Mouse (Mus musculus): ENCODE results near the gene Cacna1b.

Gene Cacna1b

GRCm38 (mm10) chr2:24718906-24719305 is 44.0 kb downstream of the Cacna1b start:
- DNase-seq (ENCODE audit: inconsistent ontology term): no peak

DNA sequence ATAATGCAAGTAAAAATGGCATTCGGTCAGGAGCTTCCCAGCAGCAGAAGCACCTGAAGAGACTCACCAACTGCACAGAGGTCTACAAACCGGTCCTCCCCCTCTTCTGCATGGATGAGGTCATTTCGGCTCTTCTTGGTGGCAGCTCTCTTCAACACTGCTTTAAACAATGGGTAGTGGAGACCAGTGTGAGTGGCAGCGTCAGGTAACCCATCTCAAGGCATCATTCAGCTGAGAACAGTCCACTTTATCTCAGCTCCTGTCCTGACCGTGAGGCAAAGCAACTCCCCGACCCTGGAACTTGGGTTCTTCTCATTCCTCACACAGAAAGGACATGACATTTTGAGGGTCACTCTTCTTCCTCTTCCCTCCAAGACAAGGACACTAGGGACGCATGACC is 45.0 kb downstream of the Cacna1b start:
- no peak for DNase-seq (ENCODE audit: inconsistent ontology term)

GRCm38 (mm10) chr2:24717461-24717860 is 45.5 kb downstream of the Cacna1b start:
- no peak for DNase-seq (ENCODE audit: inconsistent ontology term)

DNA sequence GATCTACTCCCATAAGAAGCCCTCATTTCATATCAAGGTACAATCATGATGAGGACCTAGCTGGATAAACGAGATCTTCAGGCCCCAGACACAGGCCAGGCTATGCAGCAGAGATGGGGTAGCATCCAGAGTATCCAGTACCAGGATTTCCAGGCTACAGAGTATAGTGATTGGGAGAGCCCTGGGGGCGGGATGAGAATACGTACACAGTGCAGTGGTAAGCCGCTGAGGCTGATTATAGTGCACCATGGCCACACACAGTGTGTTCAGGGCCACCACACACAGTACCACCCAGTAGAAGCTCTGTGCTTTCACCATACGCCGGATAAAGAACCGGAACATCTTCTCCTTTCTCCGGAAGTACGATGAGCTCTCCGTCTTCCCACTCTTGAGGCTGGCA is 57.0 kb downstream of the Cacna1b start:
- no peak for DNase-seq (ENCODE audit: inconsistent ontology term)

DNA sequence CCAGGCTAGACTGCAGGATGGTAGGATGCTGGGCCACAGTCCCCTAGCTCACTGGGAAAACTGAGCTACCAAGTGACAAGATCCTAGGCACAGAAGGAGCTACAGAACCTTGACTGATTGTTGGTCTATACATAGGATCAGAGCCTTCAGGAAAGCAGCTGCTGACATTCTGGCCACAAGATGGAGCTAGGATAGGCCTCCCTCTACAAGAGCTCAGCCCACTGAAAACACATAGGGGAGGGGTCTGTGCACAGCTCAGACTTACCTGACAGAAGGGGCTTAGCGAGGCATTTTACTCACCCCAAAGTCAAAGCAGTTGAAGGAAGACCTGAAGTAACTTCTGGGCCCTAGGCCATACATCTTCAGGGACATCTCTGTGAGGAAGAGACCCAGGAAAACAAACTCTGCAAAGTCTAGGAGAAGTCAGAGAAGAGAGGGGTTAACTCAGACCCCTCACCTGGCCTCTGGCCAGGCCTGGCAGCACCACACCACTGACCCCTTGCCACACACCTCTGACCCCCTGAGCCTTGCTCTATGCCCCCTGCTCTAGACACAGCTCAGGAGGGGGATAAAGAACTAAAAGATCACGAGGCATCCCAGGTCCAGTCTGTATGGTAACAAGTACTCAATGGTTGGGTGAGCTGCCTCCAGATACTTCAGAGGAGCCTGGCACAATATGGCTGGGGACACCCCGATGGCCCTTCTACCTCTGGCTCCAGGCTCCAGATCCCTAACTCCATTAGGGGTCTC is 60.6 kb downstream of the Cacna1b start:
- no peak for DNase-seq (ENCODE audit: inconsistent ontology term)

- no peak for DNase-seq (ENCODE audit: inconsistent ontology term)
These were observed 65.5 kb downstream of the Cacna1b start for GRCm38 (mm10) chr2:24697281-24697980.

GRCm38 (mm10) chr2:24692371-24692770 is 70.6 kb downstream of the Cacna1b start:
- DNase-seq (ENCODE audit: inconsistent ontology term): no peak

DNA sequence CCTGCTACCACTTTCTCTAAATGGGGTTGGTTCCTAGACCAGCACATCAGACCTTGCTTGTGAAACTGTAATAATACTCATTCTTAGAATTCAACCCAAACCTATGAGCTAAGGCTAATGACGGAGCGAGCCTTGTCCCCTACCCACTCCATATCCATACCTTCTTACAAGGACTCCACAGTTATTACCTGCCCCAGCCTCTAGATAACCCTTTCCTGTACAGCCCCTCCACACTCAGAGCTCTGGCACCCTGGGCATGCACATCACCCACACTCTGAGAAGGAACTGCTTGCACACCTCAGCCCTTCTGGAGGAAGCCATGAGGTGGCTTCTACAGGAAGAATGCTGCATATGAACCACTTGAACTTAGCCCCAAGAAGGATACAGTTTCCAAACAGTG is 72.6 kb downstream of the Cacna1b start:
- no peak for DNase-seq (ENCODE audit: inconsistent ontology term)

DNA sequence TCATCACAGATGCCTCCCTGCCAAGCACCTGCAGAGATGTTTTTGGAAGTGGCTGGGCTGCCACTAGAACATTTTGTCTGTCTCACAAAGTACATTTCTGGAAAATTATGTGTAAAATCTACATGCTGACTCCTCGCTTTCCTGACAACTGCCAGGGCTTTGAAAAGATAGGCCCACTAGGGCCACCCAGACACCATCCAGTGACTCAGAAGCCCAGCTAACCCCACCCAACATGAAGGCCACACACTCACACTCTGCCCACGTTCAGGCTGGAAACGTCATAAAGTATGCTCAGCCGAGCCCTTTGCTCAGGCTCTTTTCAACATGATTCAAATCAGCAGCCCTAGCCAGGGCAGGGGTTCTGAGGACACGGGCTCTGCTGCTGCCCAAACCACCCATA is 77.6 kb downstream of the Cacna1b start:
- DNase-seq (ENCODE audit: inconsistent ontology term): no peak

GRCm38 (mm10) chr2:24684796-24685195 is 78.2 kb downstream of the Cacna1b start:
- no peak for DNase-seq (ENCODE audit: inconsistent ontology term)

- DNase-seq (ENCODE audit: inconsistent ontology term): no peak
These were observed 79.7 kb downstream of the Cacna1b start for GRCm38 (mm10) chr2:24683266-24683665.

DNA sequence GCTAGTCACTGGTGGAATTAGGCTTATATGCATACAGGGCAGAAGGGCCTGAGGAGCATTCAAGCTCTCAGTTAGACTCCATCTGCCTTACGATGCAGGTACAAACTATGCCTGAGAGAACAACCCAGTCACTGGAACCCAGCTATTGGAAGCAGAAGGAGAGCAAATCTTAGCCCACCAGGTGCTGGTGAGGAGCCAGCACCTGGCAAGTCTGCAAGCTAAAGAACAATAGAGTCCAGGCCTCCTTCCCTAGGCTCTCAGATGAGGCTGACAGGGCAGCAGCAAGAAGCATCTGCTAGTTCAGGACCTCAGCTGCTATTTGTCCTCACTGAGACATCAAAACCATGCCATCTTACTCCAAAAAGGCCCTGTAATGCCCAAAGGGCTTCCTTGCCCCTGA is 82.2 kb downstream of the Cacna1b start:
- no peak for DNase-seq (ENCODE audit: inconsistent ontology term)

DNA sequence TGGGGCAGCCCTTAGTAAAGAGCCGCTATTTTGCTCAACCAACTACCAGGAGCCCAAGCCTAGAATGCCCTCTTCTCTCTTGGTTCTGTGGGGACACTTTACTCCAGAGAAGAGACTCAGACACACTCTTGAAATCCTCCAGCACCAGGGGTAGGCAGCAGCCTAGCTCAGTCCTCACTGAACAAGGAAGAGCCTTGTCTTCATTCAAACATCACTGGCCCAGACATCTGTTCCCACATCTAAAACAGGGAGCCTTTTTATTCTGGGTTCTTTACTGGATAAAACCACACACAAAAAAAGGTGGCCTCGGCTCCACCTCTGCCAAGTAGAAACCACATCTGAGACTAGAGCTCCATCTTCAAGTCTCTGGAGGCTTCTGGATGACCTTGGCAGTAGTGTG is 82.8 kb downstream of the Cacna1b start:
- DNase-seq (ENCODE audit: inconsistent ontology term): no peak

GRCm38 (mm10) chr2:24679012-24679651 is 83.8 kb downstream of the Cacna1b start:
- DNase-seq (ENCODE audit: inconsistent ontology term): peak; percentile 30

GRCm38 (mm10) chr2:24678538-24678937 is 84.4 kb downstream of the Cacna1b start:
- DNase-seq (ENCODE audit: inconsistent ontology term): no peak

DNA sequence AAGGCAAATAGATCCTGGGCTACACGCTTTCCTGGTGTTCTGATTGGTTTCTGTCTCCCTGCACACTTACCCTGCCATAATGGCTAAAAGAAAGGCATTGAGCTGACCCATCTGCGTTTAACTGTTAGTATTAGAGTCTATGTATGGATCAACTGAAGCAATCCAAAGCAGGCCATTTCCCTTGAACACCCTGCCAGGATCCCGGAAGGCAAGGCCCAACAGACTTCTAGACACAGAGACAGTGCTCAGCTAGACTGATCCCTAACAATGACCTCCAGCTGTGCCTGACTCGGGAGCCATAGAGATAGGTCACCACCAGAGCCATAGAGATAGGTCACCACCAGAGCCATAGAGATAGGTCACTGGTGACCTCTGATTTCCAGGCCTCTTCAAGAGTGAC is 84.8 kb downstream of the Cacna1b start:
- no peak for DNase-seq (ENCODE audit: inconsistent ontology term)

- DNase-seq (ENCODE audit: inconsistent ontology term): no peak
These were observed 85.3 kb downstream of the Cacna1b start for GRCm38 (mm10) chr2:24677629-24678028.

DNA sequence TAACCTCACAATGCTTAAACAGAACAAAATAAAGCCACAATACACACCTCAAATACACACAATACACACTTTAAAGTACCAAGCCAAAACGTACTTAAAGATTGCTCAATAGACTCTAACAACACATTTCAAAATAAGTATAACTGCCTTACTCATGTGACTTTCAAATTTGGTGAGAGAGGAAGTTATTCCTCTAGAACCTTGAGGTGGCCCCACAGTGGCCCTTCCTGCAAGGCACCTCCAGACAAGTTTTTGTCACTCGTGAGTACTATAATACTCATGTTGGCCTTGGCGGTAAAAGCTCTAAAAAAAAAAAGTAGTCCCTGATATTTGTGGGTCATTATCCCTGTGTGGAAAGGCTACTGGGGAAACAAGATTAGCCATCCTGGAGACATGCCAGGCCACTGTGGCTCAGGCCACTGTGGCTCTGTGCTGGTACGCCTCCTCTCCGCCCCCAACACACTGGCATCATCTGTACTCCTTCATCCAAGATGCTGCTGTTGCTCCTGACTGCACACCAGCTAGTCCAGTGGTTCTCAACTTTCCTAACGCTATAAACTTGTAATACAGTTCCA is 88.4 kb downstream of the Cacna1b start:
- no peak for DNase-seq (ENCODE audit: inconsistent ontology term)

GRCm38 (mm10) chr2:24668598-24668997 is 94.4 kb downstream of the Cacna1b start:
- no peak for DNase-seq (ENCODE audit: inconsistent ontology term)

- DNase-seq (ENCODE audit: inconsistent ontology term): no peak
These were observed 98.2 kb downstream of the Cacna1b start for GRCm38 (mm10) chr2:24664678-24665257.

- no peak for DNase-seq (ENCODE audit: inconsistent ontology term)
These were observed 103.7 kb downstream of the Cacna1b start for GRCm38 (mm10) chr2:24659150-24659775.

- DNase-seq (ENCODE audit: inconsistent ontology term): no peak
These were observed 114.4 kb downstream of the Cacna1b start for GRCm38 (mm10) chr2:24648503-24648902.
